Mouse (Mus musculus) stomach, embryonic 14.5 days (tissue): Measurements from ENCODE around the gene Sort1. TPM values are rescaled to one million over a fixed set of nuclear protein-coding genes. Genes with fewer than 3 reads are reported as not detected.

ENCODE experiments used
- ATAC-seq: fragments of 200-750 bp; cut with Nextera tagmentation; 2 replicates; pipeline ENCODE4 v1.8.0; 2017; ENCODE audit warnings: low read depth, moderate TSS enrichment; ENCODE audit not compliant: insufficient number of reproducible peaks, insufficient read depth, low FRiP score
- H3K27ac ChIP-seq: fragments of 300-500 bp; sonication (generic); 2 replicates; pipeline ENCODE4 v1.5.1; 2014; ENCODE audit warnings: mild to moderate bottlenecking, low read length, moderate library complexity, mixed read lengths
- H3K27me3 ChIP-seq: fragments of 300-500 bp; sonication (generic); 2 replicates; pipeline ENCODE4 v1.6.1; 2014; ENCODE audit warnings: low read length, control low read depth, mixed read lengths; ENCODE audit not compliant: control insufficient read depth, insufficient read depth
- H3K36me3 ChIP-seq: fragments of 300-500 bp; sonication (generic); 2 replicates; pipeline ENCODE4 v1.6.1; 2014; ENCODE audit warnings: mild to moderate bottlenecking, control low read depth, low read length, moderate library complexity, mixed read lengths; ENCODE audit not compliant: control insufficient read depth, insufficient read depth
- H3K4me1 ChIP-seq: fragments of 300-500 bp; sonication (generic); 2 replicates; pipeline ENCODE4 v1.6.1; 2014; ENCODE audit warnings: low read length, control low read depth, mixed read lengths; ENCODE audit not compliant: control insufficient read depth, insufficient read depth
- H3K4me2 ChIP-seq: fragments of 300-500 bp; sonication (generic); replicated peaks from 2 replicates; pipeline ENCODE4 v1.6.1; 2014; ENCODE audit warnings: low read depth, low read length, control low read depth
- H3K4me3 ChIP-seq: fragments of 300-500 bp; sonication (generic); 2 replicates; pipeline ENCODE4 v1.5.1; 2014; ENCODE audit warnings: low read depth, low read length, control low read depth
- H3K9ac ChIP-seq: fragments of 300-500 bp; sonication (generic); replicated peaks from 2 replicates; pipeline ENCODE4 v1.6.1; 2014; ENCODE audit warnings: low read depth, mild to moderate bottlenecking, control low read depth, low read length, moderate library complexity, mixed read lengths
- H3K9me3 ChIP-seq: fragments of 300-500 bp; sonication (generic); 2 replicates; pipeline ENCODE4 v1.6.1; 2016; ENCODE audit warnings: low read depth, low read length, control low read depth; ENCODE audit not compliant: control insufficient read depth
- WGBS: fragments of 180-500 bp; shearing (Covaris S2); extraction: QIAGEN DNeasy Blood & Tissue Kit; methylation state at CpG from one replicate; pipeline ENCODE4 v1.1.7; 2014; 5-methylcytosine and 5-hydroxymethylcytosine counted together
- polyA plus RNA-seq: library from polyadenylated mRNA; unstranded; fragments of >200 nt; fragmentation: Nextera tagmentation; extraction: Ambion mirVana; gene quantifications from 2 replicates; pipeline ENCODE4 v1.2.1, GENCODE M21; 2014

The Sort1 gene
- polyA plus RNA-seq, 1 experiment from 2014 or later = 12.3 TPM

- no peaks in the 10 kb centered on the region for H3K36me3 ChIP-seq
- H3K27me3 ChIP-seq = no peaks in the 10 kb centered on the region
- no peak overlapping the region for H3K4me3 ChIP-seq
- no peak overlapping the region for H3K27ac ChIP-seq
- no peaks in the 10 kb centered on the region for H3K9me3 ChIP-seq
- ATAC-seq = no peak
- 61% methylated on average over 2 of the region's 2 CpGs for WGBS
- H3K4me2 ChIP-seq = no peak overlapping the region
- H3K4me1 ChIP-seq = no peaks in the 10 kb centered on the region
- H3K9ac ChIP-seq = no peak overlapping the region
These were observed 34.6 kb downstream of the Sort1 start for GRCm38 (mm10) chr3:108318517-108318916.

- H3K4me1 ChIP-seq = no peaks in the 10 kb centered on the region
- no peak for ATAC-seq
- no peak overlapping the region for H3K4me3 ChIP-seq
- H3K9ac ChIP-seq = no peak overlapping the region
- H3K36me3 ChIP-seq = peaks cover 3% of the 10 kb centered on the region; the same call in 1 of the 2 replicates
- 68% methylated on average over 4 of the region's 4 CpGs for WGBS
- H3K4me2 ChIP-seq = no peak overlapping the region
- H3K27me3 ChIP-seq = no peaks in the 10 kb centered on the region
- no peaks in the 10 kb centered on the region for H3K9me3 ChIP-seq
- no peak overlapping the region for H3K27ac ChIP-seq
These were observed 37.8 kb downstream of the Sort1 start for GRCm38 (mm10) chr3:108321671-108322070.

- peaks cover 3% of the 10 kb centered on the region; the same call in 1 of the 2 replicates for H3K36me3 ChIP-seq
- no peaks in the 10 kb centered on the region for H3K9me3 ChIP-seq
- 85% methylated on average over 4 of the region's 4 CpGs for WGBS
- ATAC-seq = no peak
- no peak overlapping the region for H3K4me2 ChIP-seq
- no peak overlapping the region for H3K9ac ChIP-seq
- no peak overlapping the region for H3K27ac ChIP-seq
- no peaks in the 10 kb centered on the region for H3K4me1 ChIP-seq
- no peak overlapping the region for H3K4me3 ChIP-seq
- H3K27me3 ChIP-seq = no peaks in the 10 kb centered on the region
These were observed 38.3 kb downstream of the Sort1 start for GRCm38 (mm10) chr3:108322136-108322535.

GRCm38 (mm10) chr3:108322962-108323361 is 39.1 kb downstream of the Sort1 start:
- Histone ChIP-seq H3K27ac (no peak overlapping the region), H3K36me3 (peaks cover 3% of the 10 kb centered on the region; the same call in 1 of the 2 replicates), H3K27me3 (no peaks in the 10 kb centered on the region), H3K4me3 (no peak overlapping the region), H3K9me3 (no peaks in the 10 kb centered on the region), H3K4me1 (no peaks in the 10 kb centered on the region), H3K4me2 (no peak overlapping the region), H3K9ac (no peak overlapping the region)
- ATAC-seq = no peak
- 87% methylated on average over 3 of the region's 3 CpGs for WGBS

GRCm38 (mm10) chr3:108324837-108325236 is 41.0 kb downstream of the Sort1 start:
- H3K9ac ChIP-seq = no peak overlapping the region
- H3K4me3 ChIP-seq = no peak overlapping the region
- 85% methylated on average over 4 of the region's 4 CpGs for WGBS
- peaks cover 6% of the 10 kb centered on the region; the same call in 1 of the 2 replicates for H3K36me3 ChIP-seq
- no peak overlapping the region for H3K27ac ChIP-seq
- H3K9me3 ChIP-seq = no peaks in the 10 kb centered on the region
- peaks cover 2% of the 10 kb centered on the region; the same call in 1 of the 2 replicates for H3K4me1 ChIP-seq
- H3K4me2 ChIP-seq = no peak overlapping the region
- H3K27me3 ChIP-seq = no peaks in the 10 kb centered on the region
- no peak for ATAC-seq

- H3K4me3 ChIP-seq = no peak overlapping the region
- no peak overlapping the region for H3K9ac ChIP-seq
- no peak overlapping the region for H3K27ac ChIP-seq
- H3K9me3 ChIP-seq = no peaks in the 10 kb centered on the region
- H3K27me3 ChIP-seq = no peaks in the 10 kb centered on the region
- H3K4me2 ChIP-seq = no peak overlapping the region
- WGBS = 84% methylated on average over 9 of the region's 9 CpGs
- H3K36me3 ChIP-seq = peaks cover 8% of the 10 kb centered on the region; the same call in 1 of the 2 replicates
- peaks cover 2% of the 10 kb centered on the region; the same call in 1 of the 2 replicates for H3K4me1 ChIP-seq
- no peak for ATAC-seq
These were observed 41.6 kb downstream of the Sort1 start for GRCm38 (mm10) chr3:108325521-108325920.

GRCm38 (mm10) chr3:108327275-108327674 is 43.4 kb downstream of the Sort1 start:
- Histone ChIP-seq H3K4me3 (no peak overlapping the region), H3K4me1 (peaks cover 2% of the 10 kb centered on the region; the same call in 1 of the 2 replicates), H3K9me3 (no peaks in the 10 kb centered on the region), H3K36me3 (peaks cover 10% of the 10 kb centered on the region; the same call in 1 of the 2 replicates), H3K9ac (no peak overlapping the region), H3K4me2 (no peak overlapping the region), H3K27me3 (no peaks in the 10 kb centered on the region), H3K27ac (0 out of 2 replicates have a peak overlapping the region, but pooled peaks have one; percentile 16)
- no peak for ATAC-seq
- WGBS = 83% methylated on average over 8 of the region's 8 CpGs

GRCm38 (mm10) chr3:108327916-108328315 is 44.0 kb downstream of the Sort1 start:
- Histone ChIP-seq H3K27me3 (no peaks in the 10 kb centered on the region), H3K4me3 (no peak overlapping the region), H3K9ac (no peak overlapping the region), H3K9me3 (no peaks in the 10 kb centered on the region), H3K4me1 (peaks cover 2% of the 10 kb centered on the region; the same call in 1 of the 2 replicates), H3K27ac (peak overlapping the region; percentile 76; the same call in 1 of the 2 replicates), H3K36me3 (peaks cover 11% of the 10 kb centered on the region; the same call in 1 of the 2 replicates), H3K4me2 (no peak overlapping the region)
- WGBS = 56% methylated on average over 3 of the region's 3 CpGs
- ATAC-seq = 0 out of 2 replicates have a peak, but pooled peaks have one; percentile 14

GRCm38 (mm10) chr3:108328441-108328841 is 44.6 kb downstream of the Sort1 start:
- peak overlapping the region; percentile 76; the same call in 1 of the 2 replicates for H3K27ac ChIP-seq
- peaks cover 2% of the 10 kb centered on the region; the same call in 1 of the 2 replicates for H3K4me1 ChIP-seq
- H3K27me3 ChIP-seq = no peaks in the 10 kb centered on the region
- WGBS = 46% methylated on average over 9 of the region's 9 CpGs
- H3K9me3 ChIP-seq = no peaks in the 10 kb centered on the region
- H3K4me3 ChIP-seq = no peak overlapping the region
- no peak overlapping the region for H3K4me2 ChIP-seq
- H3K9ac ChIP-seq = no peak overlapping the region
- peaks cover 11% of the 10 kb centered on the region; the same call in 1 of the 2 replicates for H3K36me3 ChIP-seq
- no peak for ATAC-seq
